Mouse (Mus musculus) kidney, embryonic 16.5 days (tissue): ENCODE results near the gene Glyatl3. TPM values are rescaled to one million over a fixed set of nuclear protein-coding genes. Genes with fewer than 3 reads are reported as not detected.
A peak's percentile ranks its signal among the peaks of the same experiment; 100 is the strongest.

ENCODE experiments used
- ATAC-seq: fragments of 200-750 bp; cut with Nextera tagmentation; 2 replicates; pipeline ENCODE4 v1.8.0; 2017; ENCODE audit warnings: moderate TSS enrichment; ENCODE audit not compliant: low FRiP score, low TSS enrichment
- H3K27ac ChIP-seq: fragments of 300-500 bp; sonication (generic); 2 replicates; pipeline ENCODE4 v1.5.1; 2014; ENCODE audit warnings: low read length
- H3K27me3 ChIP-seq: fragments of 300-500 bp; sonication (generic); 2 replicates; pipeline ENCODE4 v1.6.1; 2014; ENCODE audit warnings: low read length, control low read depth, mixed read lengths; ENCODE audit not compliant: insufficient read depth
- H3K36me3 ChIP-seq: fragments of 300-500 bp; sonication (generic); 2 replicates; pipeline ENCODE4 v1.6.1; 2014; ENCODE audit warnings: low read length, control low read depth, mixed read lengths; ENCODE audit not compliant: insufficient read depth
- H3K4me1 ChIP-seq: fragments of 300-500 bp; sonication (generic); 2 replicates; pipeline ENCODE4 v1.6.1; 2014; ENCODE audit warnings: low read length, control low read depth, mixed read lengths; ENCODE audit not compliant: insufficient read depth
- H3K4me2 ChIP-seq: fragments of 300-500 bp; sonication (generic); replicated peaks from 2 replicates; pipeline ENCODE4 v1.6.1; 2014; ENCODE audit warnings: low read depth, low read length
- H3K4me3 ChIP-seq: fragments of 300-500 bp; sonication (generic); 2 replicates; pipeline ENCODE4 v1.5.1; 2014; ENCODE audit warnings: mild to moderate bottlenecking, low read length
- H3K9ac ChIP-seq: fragments of 300-500 bp; sonication (generic); replicated peaks from 2 replicates; pipeline ENCODE4 v1.6.1; 2014; ENCODE audit warnings: low read length
- H3K9me3 ChIP-seq: fragments of 300-500 bp; sonication (generic); 2 replicates; pipeline ENCODE4 v1.6.1; 2016; ENCODE audit warnings: low read length, control low read depth
- WGBS: fragments of 180-500 bp; shearing (Covaris S2); extraction: QIAGEN DNeasy Blood & Tissue Kit; methylation state at CpG from one replicate; pipeline ENCODE4 v1.1.7; 2014; 5-methylcytosine and 5-hydroxymethylcytosine counted together
- polyA plus RNA-seq: library from polyadenylated mRNA; unstranded; fragments of >200 nt; fragmentation: Nextera tagmentation; extraction: Ambion mirVana; gene quantifications from 2 replicates; pipeline ENCODE4 v1.2.1, GENCODE M21; 2015

Glyatl3 gene
- polyA plus RNA-seq, 1 experiment from 2014 or later = not detected

- H3K4me3 ChIP-seq = no peak overlapping the region
- no peak overlapping the region for H3K27ac ChIP-seq
- 68% methylated on average over 1 of the region's 1 CpGs for WGBS
- no peak for ATAC-seq
- H3K4me1 ChIP-seq = no peaks in the 10 kb centered on the region
- no peak overlapping the region for H3K9ac ChIP-seq
- no peaks in the 10 kb centered on the region for H3K9me3 ChIP-seq
- no peaks in the 10 kb centered on the region for H3K36me3 ChIP-seq
- H3K27me3 ChIP-seq = no peaks in the 10 kb centered on the region
- H3K4me2 ChIP-seq = no peak overlapping the region
Measured at GRCm38 (mm10) chr17:40896863-40897262, 17.3 kb downstream of the Glyatl3 start.

- no peak for ATAC-seq
Measured at GRCm38 (mm10) chr17:40887849-40888536, 26.2 kb downstream of the Glyatl3 start.

GRCm38 (mm10) chr17:40885155-40885554 is 29.0 kb downstream of the Glyatl3 start:
- Histone ChIP-seq H3K9me3 (no peaks in the 10 kb centered on the region), H3K9ac (no peak overlapping the region), H3K4me2 (no peak overlapping the region), H3K4me1 (no peaks in the 10 kb centered on the region), H3K27me3 (no peaks in the 10 kb centered on the region), H3K36me3 (no peaks in the 10 kb centered on the region), H3K4me3 (no peak overlapping the region), H3K27ac (no peak overlapping the region)
- 79% methylated on average over 4 of the region's 4 CpGs for WGBS
- ATAC-seq = no peak

More at GRCm38 (mm10) chr17:40887849-40888536, 26.2 kb downstream of the Glyatl3 start:
- Histone ChIP-seq H3K9ac (no peak overlapping the region), H3K4me1 (no peaks in the 10 kb centered on the region), H3K4me3 (no peak overlapping the region), H3K27me3 (no peaks in the 10 kb centered on the region), H3K27ac (no peak overlapping the region), H3K4me2 (no peak overlapping the region), H3K36me3 (no peaks in the 10 kb centered on the region), H3K9me3 (no peaks in the 10 kb centered on the region)
- 78% methylated on average over 4 of the region's 4 CpGs for WGBS

- Histone ChIP-seq H3K9ac (no peak overlapping the region), H3K27me3 (no peaks in the 10 kb centered on the region), H3K4me3 (no peak overlapping the region), H3K27ac (no peak overlapping the region), H3K4me2 (no peak overlapping the region), H3K36me3 (no peaks in the 10 kb centered on the region), H3K4me1 (no peaks in the 10 kb centered on the region; the same call in 1 of the 2 replicates), H3K9me3 (no peaks in the 10 kb centered on the region)
- WGBS = 90% methylated on average over 6 of the region's 6 CpGs
- no peak for ATAC-seq
Measured at GRCm38 (mm10) chr17:40882172-40882571, 32.0 kb downstream of the Glyatl3 start.

- ATAC-seq = peak; percentile 86
- H3K27me3 ChIP-seq = no peaks in the 10 kb centered on the region
- no peaks in the 10 kb centered on the region for H3K36me3 ChIP-seq
- peak within 1 kb of the TSS; percentile 45; the same call in 1 of the 2 replicates for H3K27ac ChIP-seq
- peak within 1 kb of the TSS; percentile 77 for H3K4me3 ChIP-seq
- no peaks in the 10 kb centered on the region for H3K9me3 ChIP-seq
- H3K4me1 ChIP-seq = no peaks in the 10 kb centered on the region; the same call in 1 of the 2 replicates
- H3K4me2 ChIP-seq = peak within 1 kb of the TSS; percentile 82
- H3K9ac ChIP-seq = peak within 1 kb of the TSS; percentile 78
- WGBS = under 1% methylated on average over 40 of the region's 40 CpGs
Measured at GRCm38 (mm10) chr17:40879924-40880691, 34.0 kb downstream of the Glyatl3 start, which contains the start of gene 9130008F23Rik. Gene 9130008F23Rik, minus strand, starts transcription at chr17:40880559.

GRCm38 (mm10) chr17:40879528-40879923 is 34.6 kb downstream of the Glyatl3 start:
- no peak for ATAC-seq
- no peaks in the 10 kb centered on the region for H3K36me3 ChIP-seq
- peak overlapping the region; percentile 82 for H3K4me2 ChIP-seq
- no peak overlapping the region for H3K27ac ChIP-seq
- H3K27me3 ChIP-seq = no peaks in the 10 kb centered on the region
- WGBS = 14% methylated on average over 6 of the region's 6 CpGs
- no peaks in the 10 kb centered on the region for H3K9me3 ChIP-seq
- peak overlapping the region; percentile 77 for H3K4me3 ChIP-seq
- H3K9ac ChIP-seq = peak overlapping the region; percentile 78
- H3K4me1 ChIP-seq = no peaks in the 10 kb centered on the region; the same call in 1 of the 2 replicates

- no peak overlapping the region for H3K9ac ChIP-seq
- H3K4me3 ChIP-seq = peak overlapping the region; percentile 12; the same call in 1 of the 2 replicates
- no peaks in the 10 kb centered on the region for H3K9me3 ChIP-seq
- WGBS = 48% methylated on average over 3 of the region's 3 CpGs
- no peaks in the 10 kb centered on the region for H3K27me3 ChIP-seq
- peaks cover 10% of the 10 kb centered on the region for H3K4me1 ChIP-seq
- no peak overlapping the region for H3K27ac ChIP-seq
- ATAC-seq = no peak
- H3K4me2 ChIP-seq = peak overlapping the region; percentile 82
- H3K36me3 ChIP-seq = no peaks in the 10 kb centered on the region
Measured at GRCm38 (mm10) chr17:40877741-40878140, 36.4 kb downstream of the Glyatl3 start.

- Histone ChIP-seq H3K4me1 (peaks cover 10% of the 10 kb centered on the region), H3K4me3 (no peak overlapping the region), H3K27ac (no peak overlapping the region), H3K9ac (no peak overlapping the region), H3K9me3 (no peaks in the 10 kb centered on the region), H3K27me3 (no peaks in the 10 kb centered on the region), H3K36me3 (no peaks in the 10 kb centered on the region), H3K4me2 (no peak overlapping the region)
- ATAC-seq = no peak
- 86% methylated on average over 1 of the region's 1 CpGs for WGBS
Measured at GRCm38 (mm10) chr17:40875568-40875967, 38.6 kb downstream of the Glyatl3 start.

- no peaks in the 10 kb centered on the region for H3K27me3 ChIP-seq
- WGBS = 72% methylated on average over 3 of the region's 3 CpGs
- H3K36me3 ChIP-seq = no peaks in the 10 kb centered on the region
- no peaks in the 10 kb centered on the region for H3K9me3 ChIP-seq
- H3K4me1 ChIP-seq = peaks cover 10% of the 10 kb centered on the region
- no peak overlapping the region for H3K9ac ChIP-seq
- no peak overlapping the region for H3K4me3 ChIP-seq
- H3K4me2 ChIP-seq = no peak overlapping the region
- no peak overlapping the region for H3K27ac ChIP-seq
- no peak for ATAC-seq
Measured at GRCm38 (mm10) chr17:40874701-40875100, 39.4 kb downstream of the Glyatl3 start.

- no peaks in the 10 kb centered on the region for H3K27me3 ChIP-seq
- ATAC-seq = no peak; the same call in 1 of the 2 replicates
- no peak overlapping the region for H3K4me2 ChIP-seq
- no peaks in the 10 kb centered on the region for H3K36me3 ChIP-seq
- no peak overlapping the region for H3K9ac ChIP-seq
- H3K27ac ChIP-seq = no peak overlapping the region
- H3K4me1 ChIP-seq = peaks cover 10% of the 10 kb centered on the region
- H3K4me3 ChIP-seq = no peak overlapping the region
- no peaks in the 10 kb centered on the region for H3K9me3 ChIP-seq
- 19% methylated on average over 2 of the region's 2 CpGs for WGBS
Measured at GRCm38 (mm10) chr17:40873582-40874011, 40.6 kb downstream of the Glyatl3 start.
